Mouse (Mus musculus): ENCODE data around the gene Pde1a.

Pde1a gene

GRCm38 (mm10) chr2:79815708-79816484 lies 313.4 kb downstream of the Pde1a start:
- in situ Hi-C loops (cut with MboI): no loop called here

- in situ Hi-C loops (cut with MboI): no loop called here
Observed at GRCm38 (mm10) chr2:79798627-79799026, 330.6 kb downstream of the Pde1a start.

- in situ Hi-C loops (cut with MboI): no loop called here
Observed at GRCm38 (mm10) chr2:79797444-79797843, 331.8 kb downstream of the Pde1a start.

- in situ Hi-C loops (cut with MboI): no loop called here
Observed at GRCm38 (mm10) chr2:79793186-79793585, 336.1 kb downstream of the Pde1a start.

- in situ Hi-C loops (cut with MboI): no loop called here
Observed at GRCm38 (mm10) chr2:79786467-79786866, 342.8 kb downstream of the Pde1a start.

- in situ Hi-C loops (cut with MboI): no loop called here
Observed at GRCm38 (mm10) chr2:79785541-79786134, 343.6 kb downstream of the Pde1a start.
